Mouse (Mus musculus): ENCODE data around the gene Vgf. TPM values are rescaled to one million over a fixed set of nuclear protein-coding genes. Genes with fewer than 3 reads are reported as not detected.
A peak's percentile ranks its signal among the peaks of the same experiment; 100 is the strongest.

The Vgf gene
- polyA plus RNA-seq, 2 experiments: 0.04 TPM; not detected in 1

GRCm38 (mm10) chr5:137032641-137033074, 6.5 kb downstream of the Vgf start:
- H3K27me3 ChIP-seq (ENCODE audit: control insufficient read depth, insufficient read depth, low read length): peaks cover 50% of the 10 kb centered on the region
- WGBS (ENCODE audit: insufficient replicate concordance): under 1% methylated on average over 47 of the region's 49 CpGs

GRCm38 (mm10) chr5:137036211-137036610, 10.0 kb downstream of the Vgf start:
- H3K9me3 ChIP-seq (ENCODE audit: control insufficient read depth, low read length): no peaks in the 10 kb centered on the region
- WGBS (ENCODE audit: insufficient replicate concordance): 81% methylated on average over 13 of the region's 13 CpGs
- no peak overlapping the region for H3K4me3 ChIP-seq (ENCODE audit: insufficient read depth in 1 of 2, low read depth in 2 of 2, low read length in 2 of 2)
- H3K4me1 ChIP-seq (replicated peaks; ENCODE audit: control insufficient read depth in 2 of 2, insufficient read depth in 2 of 2, low read length in 1 of 2): peaks cover 7 to 12% of the 10 kb centered on the region in 2 experiments
- H3K9ac ChIP-seq (replicated peaks): no peak overlapping the region
- peaks cover 4% of the 10 kb centered on the region for H3K36me3 ChIP-seq (replicated peaks; ENCODE audit: control insufficient read depth, insufficient read depth, low read depth)
- no peak overlapping the region for H3K27ac ChIP-seq
- peaks cover 14% of the 10 kb centered on the region for H3K27me3 ChIP-seq (ENCODE audit: control insufficient read depth, insufficient read depth, low read length)
- ATAC-seq (ENCODE audit: insufficient read depth): no peak
- TF ChIP-seq CTCF (IDR thresholded peaks at IDR 0.05; ENCODE audit: low read depth) (no peak), EP300 (IDR thresholded peaks at IDR 0.05; ENCODE audit: low read depth) (no peak)
- no peak for DNase-seq (ENCODE audit: low read depth in 3 of 3, low spot score in 3 of 3)
- H3K4me2 ChIP-seq (ENCODE audit: low read depth): no peak overlapping the region

More at GRCm38 (mm10) chr5:137032641-137033074, 6.5 kb downstream of the Vgf start:
- peak overlapping the region; percentile 31 for H3K9ac ChIP-seq (replicated peaks)
- H3K27ac ChIP-seq: no peak overlapping the region
- no peaks in the 10 kb centered on the region for H3K9me3 ChIP-seq (ENCODE audit: control insufficient read depth, low read length)
- H3K4me3 ChIP-seq (ENCODE audit: insufficient read depth in 1 of 2, low read depth in 2 of 2, low read length in 2 of 2): peak overlapping the region; percentile 53 to 56
- TF ChIP-seq EP300 (IDR thresholded peaks at IDR 0.05; ENCODE audit: low read depth): no peak
- no peak for TF ChIP-seq CTCF (IDR thresholded peaks at IDR 0.05; ENCODE audit: low read depth)
- peak overlapping the region; percentile 84 for H3K4me2 ChIP-seq (ENCODE audit: low read depth)
- no peaks in the 10 kb centered on the region for H3K36me3 ChIP-seq (replicated peaks; ENCODE audit: control insufficient read depth, insufficient read depth, low read depth)
- peaks cover 7 to 12% of the 10 kb centered on the region in 2 experiments for H3K4me1 ChIP-seq (replicated peaks; ENCODE audit: control insufficient read depth in 2 of 2, insufficient read depth in 2 of 2, low read length in 1 of 2)
- DNase-seq (ENCODE audit: low read depth in 3 of 3, low spot score in 3 of 3) (peak; percentile 79 to 84 (median 80)), ATAC-seq (ENCODE audit: insufficient read depth) (peak; percentile 86)

- Histone ChIP-seq H3K27ac (no peak overlapping the region), H3K9ac (replicated peaks) (no peak overlapping the region), H3K9me3 (ENCODE audit: control insufficient read depth, low read length) (no peaks in the 10 kb centered on the region), H3K4me1 (replicated peaks; ENCODE audit: control insufficient read depth in 2 of 2, insufficient read depth in 2 of 2, low read length in 1 of 2) (no peaks in the 10 kb centered on the region), H3K4me3 (ENCODE audit: insufficient read depth in 1 of 2, low read depth in 2 of 2, low read length in 2 of 2) (no peak overlapping the region), H3K27me3 (ENCODE audit: control insufficient read depth, insufficient read depth, low read length) (no peaks in the 10 kb centered on the region), H3K4me2 (ENCODE audit: low read depth) (no peak overlapping the region), H3K36me3 (replicated peaks; ENCODE audit: control insufficient read depth, insufficient read depth, low read depth) (peaks cover 10% of the 10 kb centered on the region)
- ATAC-seq (ENCODE audit: insufficient read depth) (no peak), DNase-seq (ENCODE audit: low read depth in 3 of 3, low spot score in 3 of 3) (no peak)
- WGBS (ENCODE audit: insufficient replicate concordance): 92% methylated on average over 10 of the region's 10 CpGs
- TF ChIP-seq CTCF (IDR thresholded peaks at IDR 0.05; ENCODE audit: low read depth) (no peak), EP300 (IDR thresholded peaks at IDR 0.05; ENCODE audit: low read depth) (no peak)
These were observed 13.3 kb downstream of the Vgf start for GRCm38 (mm10) chr5:137039453-137039852.

- ATAC-seq (ENCODE audit: insufficient read depth) (no peak), DNase-seq (ENCODE audit: low read depth in 3 of 3, low spot score in 3 of 3) (no peak)
- Histone ChIP-seq H3K9ac (replicated peaks) (no peak overlapping the region), H3K4me1 (replicated peaks; ENCODE audit: control insufficient read depth in 2 of 2, insufficient read depth in 2 of 2, low read length in 1 of 2) (peaks cover 5 to 11% of the 10 kb centered on the region in 2 experiments), H3K9me3 (ENCODE audit: control insufficient read depth, low read length) (no peaks in the 10 kb centered on the region), H3K4me2 (ENCODE audit: low read depth) (no peak overlapping the region), H3K36me3 (replicated peaks; ENCODE audit: control insufficient read depth, insufficient read depth, low read depth) (peaks cover 10% of the 10 kb centered on the region), H3K27me3 (ENCODE audit: control insufficient read depth, insufficient read depth, low read length) (no peaks in the 10 kb centered on the region), H3K27ac (no peak overlapping the region), H3K4me3 (ENCODE audit: insufficient read depth in 1 of 2, low read depth in 2 of 2, low read length in 2 of 2) (no peak overlapping the region)
- WGBS (ENCODE audit: insufficient replicate concordance): 84% methylated on average over 10 of the region's 10 CpGs
- no peak for TF ChIP-seq EP300 (IDR thresholded peaks at IDR 0.05; ENCODE audit: low read depth)
- no peak for TF ChIP-seq CTCF (IDR thresholded peaks at IDR 0.05; ENCODE audit: low read depth)
These were observed 15.2 kb downstream of the Vgf start for GRCm38 (mm10) chr5:137041442-137041841.

GRCm38 (mm10) chr5:137043997-137044396, 17.8 kb downstream of the Vgf start:
- H3K4me3 ChIP-seq (ENCODE audit: insufficient read depth in 1 of 2, low read depth in 2 of 2, low read length in 2 of 2): no peak overlapping the region
- H3K4me1 ChIP-seq (replicated peaks; ENCODE audit: control insufficient read depth in 2 of 2, insufficient read depth in 2 of 2, low read length in 1 of 2): peaks cover 5 to 13% of the 10 kb centered on the region in 2 experiments
- H3K9me3 ChIP-seq (ENCODE audit: control insufficient read depth, low read length): no peaks in the 10 kb centered on the region
- H3K27me3 ChIP-seq (ENCODE audit: control insufficient read depth, insufficient read depth, low read length): no peaks in the 10 kb centered on the region
- DNase-seq (ENCODE audit: low read depth in 3 of 3, low spot score in 3 of 3): no peak
- WGBS (ENCODE audit: insufficient replicate concordance): 92% methylated on average over 7 of the region's 7 CpGs
- no peak for TF ChIP-seq EP300 (IDR thresholded peaks at IDR 0.05; ENCODE audit: low read depth)
- no peak for TF ChIP-seq CTCF (IDR thresholded peaks at IDR 0.05; ENCODE audit: low read depth)
- H3K4me2 ChIP-seq (ENCODE audit: low read depth): no peak overlapping the region
- H3K36me3 ChIP-seq (replicated peaks; ENCODE audit: control insufficient read depth, insufficient read depth, low read depth): peaks cover 10% of the 10 kb centered on the region
- H3K9ac ChIP-seq (replicated peaks): no peak overlapping the region
- H3K27ac ChIP-seq: no peak overlapping the region
- no peak for ATAC-seq (ENCODE audit: insufficient read depth)
